17 mouse cellular contexts compared by ENCODE assay signal in the genomic region with DNA sequence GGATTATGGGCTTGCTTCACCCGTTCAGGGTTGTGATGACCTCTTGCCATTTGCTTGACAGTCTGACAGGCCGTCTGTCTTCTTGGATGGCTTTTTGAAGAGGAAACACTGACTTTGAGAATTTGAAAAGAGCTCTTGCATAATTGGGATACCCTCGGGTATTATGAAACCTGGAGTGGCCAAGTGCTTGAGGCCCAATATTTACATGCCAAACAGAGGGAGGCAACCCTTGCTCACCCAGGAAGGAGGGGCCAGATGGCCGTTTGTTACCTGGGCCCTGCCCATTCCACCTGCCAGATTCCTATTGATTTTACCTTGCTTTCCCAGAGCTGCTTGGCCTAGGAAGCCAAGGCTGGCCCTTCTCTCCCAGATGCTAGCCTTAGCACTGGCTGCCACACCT. TPM values are rescaled to one million over a fixed set of nuclear protein-coding genes. Genes with fewer than 3 reads are reported as not detected.
DNase-seq lines count a peak whose midpoint lies in the region; ATAC-seq and TF ChIP-seq lines count a peak whose summit lies in the region.
"Had no signal": no experiment of that assay in that cellular context is flagged by ENCODE, and none has a peak within 500 bp of the region (broad histone marks: within the 10 kb centered on the region; RNA-seq: fewer than 3 reads in every experiment).

No protein-coding gene starts in this region.

- TF ChIP-seq POLR2A in thymus, adult 2 months (IDR thresholded peaks at IDR 0.05; ENCODE audit: control insufficient read depth, extremely low read depth, insufficient read depth, low read length, poor library complexity), result no peak

- peaks cover 20% of the 10 kb centered on the region for H3K36me3 ChIP-seq in midbrain, embryonic 10.5 days
- H3K36me3 ChIP-seq in midbrain, embryonic 13.5 days, result peaks cover 16% of the 10 kb centered on the region
- peaks cover 2% of the 10 kb centered on the region; the same call in 1 of the 2 replicates for H3K36me3 ChIP-seq in liver, postnatal 0 days (replicated peaks; ENCODE audit: insufficient read depth, low read length)
- peaks cover 4% of the 10 kb centered on the region; the same call in 1 of the 2 replicates for H3K36me3 ChIP-seq in thymus, adult 2 months (ENCODE audit: control insufficient read depth, insufficient read depth, low read length)

- no peak overlapping the region for H3K4me3 ChIP-seq in midbrain, embryonic 10.5 days
- no peak overlapping the region for H3K4me3 ChIP-seq in midbrain, embryonic 13.5 days (replicated peaks)
- H3K4me3 ChIP-seq in liver, postnatal 0 days (ENCODE audit: low read depth, low read length), result no peak overlapping the region
- H3K4me3 ChIP-seq in thymus, adult 2 months (ENCODE audit: control insufficient read depth, insufficient read depth, low read length), result no peak overlapping the region
- H3K4me3 ChIP-seq: forebrain, embryonic 15.5 days; heart, embryonic 10.5 days; neural tube, embryonic 15.5 days had no signal

- peaks cover 29% of the 10 kb centered on the region for H3K4me1 ChIP-seq in midbrain, embryonic 10.5 days
- H3K4me1 ChIP-seq in midbrain, embryonic 13.5 days (replicated peaks), result peaks cover 12% of the 10 kb centered on the region
- H3K4me1 ChIP-seq in liver, postnatal 0 days (ENCODE audit: insufficient read depth), result peaks cover 25% of the 10 kb centered on the region
- H3K4me1 ChIP-seq in thymus, adult 2 months (replicated peaks; ENCODE audit: control insufficient read depth, insufficient read depth, low read length), result peaks cover 6% of the 10 kb centered on the region
- H3K4me1 ChIP-seq: forebrain, embryonic 15.5 days; neural tube, embryonic 15.5 days had no signal

- no peaks in the 10 kb centered on the region for H3K9me3 ChIP-seq in midbrain, embryonic 10.5 days (replicated peaks)
- no peaks in the 10 kb centered on the region for H3K9me3 ChIP-seq in midbrain, embryonic 13.5 days
- H3K9me3 ChIP-seq in liver, postnatal 0 days (ENCODE audit: low read length), result no peaks in the 10 kb centered on the region
- H3K9me3 ChIP-seq: forebrain, embryonic 15.5 days; heart, embryonic 10.5 days; neural tube, embryonic 15.5 days had no signal

- DNase-seq in midbrain, embryonic 10.5 days (ENCODE audit: low spot score), result no peak
- DNase-seq in liver, postnatal 0 days, result peak; percentile 52
- peak; percentile 89 for DNase-seq in lung, postnatal 36 days
- no peak for DNase-seq in thymus, adult 2 months
- DNase-seq in heart, adult 18-20 months, result no peak
- DNase-seq in urinary bladder, postnatal 25 days (ENCODE audit: low spot score), result no peak
- DNase-seq: cerebellum, adult 8-10 months; heart, postnatal 4 days; retina, postnatal 1 day had no signal

- H3K27me3 ChIP-seq in midbrain, embryonic 10.5 days (ENCODE audit: low read depth, poor library complexity, severe bottlenecking), result no peaks in the 10 kb centered on the region
- H3K27me3 ChIP-seq in midbrain, embryonic 13.5 days, result no peaks in the 10 kb centered on the region
- H3K27me3 ChIP-seq in liver, postnatal 0 days (ENCODE audit: insufficient read depth, low read length), result no peaks in the 10 kb centered on the region
- no peaks in the 10 kb centered on the region for H3K27me3 ChIP-seq in thymus, adult 2 months (ENCODE audit: control insufficient read depth, insufficient read depth, low read length)
- H3K27me3 ChIP-seq: forebrain, embryonic 15.5 days; neural tube, embryonic 15.5 days had no signal

- TF ChIP-seq CTCF in liver, postnatal 0 days (IDR thresholded peaks at IDR 0.05; ENCODE audit: low read depth), result no peak
- TF ChIP-seq CTCF in thymus, adult 2 months (IDR thresholded peaks at IDR 0.05; ENCODE audit: borderline replicate concordance, control insufficient read depth, extremely low read depth, insufficient read depth, low read length, poor library complexity), result no peak

- ATAC-seq in midbrain, embryonic 13.5 days, result no peak
- peak; percentile 86 for ATAC-seq in liver, postnatal 0 days
- ATAC-seq: CD4-positive, CD25-positive, alpha-beta regulatory T cell, adult 4 months; forebrain, embryonic 15.5 days had no signal

- no peak overlapping the region for H3K9ac ChIP-seq in midbrain, embryonic 13.5 days (replicated peaks)
- H3K9ac ChIP-seq in liver, postnatal 0 days (replicated peaks), result no peak overlapping the region
- H3K9ac ChIP-seq: forebrain, embryonic 15.5 days; neural tube, embryonic 15.5 days had no signal

- H3K4me2 ChIP-seq in midbrain, embryonic 13.5 days (replicated peaks), result no peak overlapping the region
- H3K4me2 ChIP-seq in liver, postnatal 0 days (ENCODE audit: low read depth, low read length), result no peak overlapping the region
- H3K4me2 ChIP-seq: forebrain, embryonic 15.5 days; neural tube, embryonic 15.5 days had no signal

- H3K27ac ChIP-seq in midbrain, embryonic 10.5 days (replicated peaks), result 0 out of 2 replicates have a peak overlapping the region, but pooled peaks have one; percentile 46
- H3K27ac ChIP-seq in midbrain, embryonic 13.5 days, result no peak overlapping the region
- no peak overlapping the region for H3K27ac ChIP-seq in liver, postnatal 0 days (ENCODE audit: low read depth)
- no peak overlapping the region for H3K27ac ChIP-seq in thymus, adult 2 months (ENCODE audit: control insufficient read depth, insufficient read depth, low read length)
- H3K27ac ChIP-seq: forebrain, embryonic 15.5 days; neural tube, embryonic 15.5 days had no signal

- TF ChIP-seq EP300 in liver, postnatal 0 days (IDR thresholded peaks at IDR 0.05; ENCODE audit: low read depth), result peak; percentile 52; the same call in 1 of the 2 replicates

- WGBS in midbrain, embryonic 10.5 days, result 69% methylated on average over 4 of the region's 4 CpGs
- 50% methylated on average over 4 of the region's 4 CpGs for WGBS in midbrain, embryonic 13.5 days
- WGBS in liver, postnatal 0 days (ENCODE audit: insufficient replicate concordance), result 29% methylated on average over 4 of the region's 4 CpGs
- 86% methylated on average over 4 of the region's 4 CpGs for WGBS in thymus, adult 2 months

RNA-seq across cellular contexts. Expression of a gene that starts 15.5 kb away (rescaled TPM):
- 60.5 and 82.0 TPM in 2 replicates for polyA plus RNA-seq in midbrain, embryonic 10.5 days (2016; fragmentation: Nextera tagmentation; extraction: Ambion mirVana)
- 124 and 133 TPM in 2 replicates for polyA plus RNA-seq in midbrain, embryonic 13.5 days (2015; fragmentation: Nextera tagmentation; extraction: Ambion mirVana)
- 15.1 and 16.9 TPM in 2 replicates for polyA plus RNA-seq in liver, postnatal 0 days (2015; fragmentation: Nextera tagmentation; extraction: Ambion mirVana)
- 119 TPM in 2 replicates for polyA plus RNA-seq in thymus, adult 2 months (2012; rRNA removed)
- 10 to 100 TPM; 91.7 to 95.7 TPM for total RNA-seq in heart, adult 18-20 months (2021)

RNA-seq across cellular contexts. Expression of a gene that starts 16.1 kb away (rescaled TPM):
- 148 and 155 TPM in 2 replicates for polyA plus RNA-seq in midbrain, embryonic 10.5 days (2016; fragmentation: Nextera tagmentation; extraction: Ambion mirVana)
- 115 and 121 TPM in 2 replicates for polyA plus RNA-seq in midbrain, embryonic 13.5 days (2015; fragmentation: Nextera tagmentation; extraction: Ambion mirVana)
- 113 TPM in 2 replicates for polyA plus RNA-seq in liver, postnatal 0 days (2015; fragmentation: Nextera tagmentation; extraction: Ambion mirVana)
- 164 and 173 TPM in 2 replicates for polyA plus RNA-seq in thymus, adult 2 months (2012; rRNA removed)
- 100 to 1,000 TPM; 160 to 167 TPM for total RNA-seq in heart, adult 18-20 months (2021)

RNA-seq across cellular contexts. Expression of a gene that starts 31.4 kb away (rescaled TPM):
- polyA plus RNA-seq in midbrain, embryonic 10.5 days (2016; fragmentation: Nextera tagmentation; extraction: Ambion mirVana), result 0.48 and 0.58 TPM in 2 replicates
- not detected in 2 replicates for polyA plus RNA-seq in midbrain, embryonic 13.5 days (2015; fragmentation: Nextera tagmentation; extraction: Ambion mirVana)
- polyA plus RNA-seq in liver, postnatal 0 days (2015; fragmentation: Nextera tagmentation; extraction: Ambion mirVana), result not detected in 2 replicates
- not detected in 2 replicates for polyA plus RNA-seq in thymus, adult 2 months (2012; rRNA removed)
- total RNA-seq in heart, adult 18-20 months (2021), result 1 to 10 TPM in 1 of 2 experiments, not detected in 1; 1.3 TPM
- polyA plus RNA-seq: CD4-positive, CD25-positive, alpha-beta regulatory T cell, adult 4 months; forebrain, embryonic 15.5 days; heart, embryonic 10.5 days; intestine, embryonic 14.5 days; neural tube, embryonic 15.5 days; small intestine, adult 2 months; urinary bladder, adult 2 months had no signal

RNA-seq across cellular contexts. Expression of a gene that starts 43.1 kb away (rescaled TPM):
- 0.76 and 1.5 TPM in 2 replicates for polyA plus RNA-seq in midbrain, embryonic 10.5 days (2016; fragmentation: Nextera tagmentation; extraction: Ambion mirVana)
- polyA plus RNA-seq in midbrain, embryonic 13.5 days (2015; fragmentation: Nextera tagmentation; extraction: Ambion mirVana), result 0.52 and 0.92 TPM in 2 replicates
- polyA plus RNA-seq in liver, postnatal 0 days (2015; fragmentation: Nextera tagmentation; extraction: Ambion mirVana), result not detected in 2 replicates
- polyA plus RNA-seq in thymus, adult 2 months (2012; rRNA removed), result 0.09 and 0.11 TPM in 2 replicates
- under 1 TPM; 0.17 to 0.57 TPM for total RNA-seq in heart, adult 18-20 months (2021)
- polyA plus RNA-seq: intestine, embryonic 14.5 days; small intestine, adult 2 months had no signal

Comparison
In these comparisons a context has a peak if more than half of its experiments do, and no peak if none do; other contexts are left out.
1. DNase-seq: peak in liver, postnatal 0 days (single experiment) and lung, postnatal 36 days (single experiment); none in midbrain, embryonic 10.5 days (single experiment), thymus, adult 2 months (single experiment), heart, adult 18-20 months (0 of 2) and urinary bladder, postnatal 25 days (single experiment).